Mouse (Mus musculus): ENCODE measurements around the gene Hes2.

DNA sequence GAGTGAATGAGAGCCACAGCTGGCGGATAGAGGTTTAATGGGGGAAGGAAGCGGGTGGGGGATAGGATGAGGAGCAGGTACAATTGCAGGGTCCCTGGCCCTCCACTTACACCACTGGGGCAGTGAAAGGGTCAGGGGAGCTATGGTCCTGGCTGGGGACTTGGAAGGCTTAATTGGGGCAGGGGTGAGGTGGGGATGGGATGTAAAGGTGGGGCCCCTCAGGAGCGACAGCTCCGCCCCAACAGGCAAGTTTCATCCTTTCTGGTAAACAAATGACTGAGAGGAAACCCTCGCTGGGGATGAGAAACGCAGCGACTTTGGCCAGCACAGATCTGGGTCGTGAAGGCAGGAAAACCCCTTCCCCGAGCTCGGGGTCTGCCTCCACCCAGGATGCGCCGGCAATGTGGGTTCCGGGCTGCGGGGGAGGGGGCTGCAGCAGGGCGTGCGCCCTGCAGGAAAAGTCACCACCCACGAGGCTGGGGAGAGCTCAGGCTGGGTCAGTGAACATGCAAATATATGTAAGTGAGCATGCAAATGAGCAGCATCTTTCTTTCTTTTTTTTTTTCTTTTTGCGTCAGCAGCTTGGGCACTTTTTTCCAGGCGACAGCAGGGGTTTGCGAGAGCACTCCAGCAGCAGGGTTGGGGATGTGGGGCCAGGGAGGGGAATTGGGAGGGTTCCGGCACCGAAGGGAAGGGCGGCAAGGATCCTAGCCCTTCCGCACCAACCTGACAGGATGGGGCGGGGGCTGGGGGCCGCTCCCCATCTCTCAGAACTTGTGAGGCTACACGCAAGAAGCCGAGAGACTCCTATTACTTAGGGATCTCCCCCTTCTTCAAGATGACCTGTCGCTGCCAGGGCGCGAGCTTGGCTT is 38.1 kb upstream of the Hes2 start:
- no peak for TF ChIP-seq EP300 (IDR thresholded peaks at IDR 0.05; ENCODE audit: low read depth)
- no peak for TF ChIP-seq CTCF (IDR thresholded peaks at IDR 0.05; ENCODE audit: low read depth)

Data from liver, postnatal 0 days (tissue).